Mouse (Mus musculus) kidney, adult 2 months (tissue): Measurements from ENCODE around the gene Gabrr3. TPM values are rescaled to one million over a fixed set of nuclear protein-coding genes. Genes with fewer than 3 reads are reported as not detected.
"Not testable (repeated sequence)": the region's sequence is repeated elsewhere in the genome, so short reads cannot be mapped to it uniquely, and the experiment has no call there.

Experiments used
- DNase-seq: peaks from one replicate; pipeline ENCODE4 v3.0.0; 2021
- H3K27ac ChIP-seq: fragments of 200-500 bp; 2 replicates; pipeline ENCODE4 v1.5.1; 2012; ENCODE audit warnings: low read depth, low read length, control low read depth, inconsistent platforms; ENCODE audit not compliant: insufficient read depth
- H3K27me3 ChIP-seq: fragments of 200-500 bp; replicated peaks from 2 replicates; pipeline ENCODE4 v1.6.1; 2012; ENCODE audit warnings: mild to moderate bottlenecking, moderate library complexity, low read length, inconsistent platforms; ENCODE audit not compliant: control insufficient read depth, insufficient read depth
- H3K36me3 ChIP-seq: fragments of 200-500 bp; 2 replicates; pipeline ENCODE4 v1.6.1; 2012; ENCODE audit warnings: mild to moderate bottlenecking, moderate library complexity, low read length, inconsistent platforms; ENCODE audit not compliant: control insufficient read depth, insufficient read depth
- H3K4me1 ChIP-seq: fragments of 200-500 bp; 2 replicates; pipeline ENCODE4 v1.6.1; 2011; ENCODE audit warnings: low read length; ENCODE audit not compliant: control insufficient read depth, insufficient read depth
- H3K4me3 ChIP-seq: fragments of 200-500 bp; 2 replicates; pipeline ENCODE4 v1.5.1; 2011; ENCODE audit warnings: mild to moderate bottlenecking, low read depth, low read length, control low read depth; ENCODE audit not compliant: insufficient read depth
- CTCF ChIP-seq: fragments of 200-500 bp; conservative IDR thresholded peaks from 2 replicates; pipeline ENCODE4 v1.5.1; 2011; ENCODE audit warnings: low read depth, mild to moderate bottlenecking, control low read depth, low read length, moderate library complexity, mixed read lengths; ENCODE audit not compliant: insufficient read depth, insufficient read length
- POLR2A ChIP-seq: fragments of 200-500 bp; IDR thresholded peaks from one replicate; pipeline ENCODE4 v1.6.1; 2011; ENCODE audit warnings: low read depth, low read length, control low read depth
- WGBS: fragments of 180-500 bp; shearing (Covaris S2); methylation state at CpG from one replicate; pipeline ENCODE4 v1.1.7; 2018; 5-methylcytosine and 5-hydroxymethylcytosine counted together
- polyA plus RNA-seq: library from polyadenylated mRNA; depleted of rRNA; stranded (reverse); fragments of >200 nt; gene quantifications from 2 replicates; pipeline ENCODE4 v1.2.3, GENCODE M21; 2012

Gabrr3 gene
- polyA plus RNA-seq, 1 experiment, result not detected

GRCm38 (mm10) chr16:59444880-59445559, 37.9 kb downstream of the Gabrr3 start:
- no peaks in the 10 kb centered on the region for H3K4me1 ChIP-seq
- TF ChIP-seq POLR2A (no peak), CTCF (no peak)
- no peaks in the 10 kb centered on the region for H3K36me3 ChIP-seq
- H3K27me3 ChIP-seq, result no peaks in the 10 kb centered on the region
- DNase-seq, result peak; percentile 51
- WGBS, result 34% methylated on average over 7 of the region's 7 CpGs
- H3K4me3 ChIP-seq, result no peak overlapping the region
- H3K27ac ChIP-seq, result no peak overlapping the region

- TF ChIP-seq CTCF (no peak), POLR2A (no peak)
- H3K27ac ChIP-seq, result no peak overlapping the region
- 82% methylated on average over 1 of the region's 1 CpGs for WGBS
Observed at GRCm38 (mm10) chr16:59448181-59448580, 41.0 kb downstream of the Gabrr3 start.

GRCm38 (mm10) chr16:59449092-59449491, 42.0 kb downstream of the Gabrr3 start:
- H3K27me3 ChIP-seq, result no peaks in the 10 kb centered on the region
- no peaks in the 10 kb centered on the region for H3K4me1 ChIP-seq
- no peak overlapping the region for H3K27ac ChIP-seq
- H3K4me3 ChIP-seq, result no peak overlapping the region
- DNase-seq, result no peak
- no peaks in the 10 kb centered on the region for H3K36me3 ChIP-seq
- TF ChIP-seq POLR2A (no peak), CTCF (no peak)

More at GRCm38 (mm10) chr16:59448181-59448580, 41.0 kb downstream of the Gabrr3 start:
- H3K4me3 ChIP-seq, result no peak overlapping the region
- DNase-seq, result no peak
- no peaks in the 10 kb centered on the region for H3K4me1 ChIP-seq
- no peaks in the 10 kb centered on the region for H3K27me3 ChIP-seq
- H3K36me3 ChIP-seq, result no peaks in the 10 kb centered on the region

- DNase-seq, result no peak
- Histone ChIP-seq H3K36me3 (no peaks in the 10 kb centered on the region), H3K27me3 (no peaks in the 10 kb centered on the region), H3K27ac (no peak overlapping the region), H3K4me1 (no peaks in the 10 kb centered on the region), H3K4me3 (no peak overlapping the region)
- WGBS, result 46% methylated on average over 5 of the region's 5 CpGs
- no peak for TF ChIP-seq POLR2A
- no peak for TF ChIP-seq CTCF
Observed at GRCm38 (mm10) chr16:59451813-59452212, 44.7 kb downstream of the Gabrr3 start.

- not testable (repeated sequence) for H3K4me1 ChIP-seq, DNase-seq, H3K4me3 ChIP-seq, H3K27ac ChIP-seq, H3K27me3 ChIP-seq, H3K36me3 ChIP-seq
- 80% methylated on average over 5 of the region's 5 CpGs for WGBS
Observed at GRCm38 (mm10) chr16:59459259-59459861, 52.2 kb downstream of the Gabrr3 start.

GRCm38 (mm10) chr16:59463567-59463966, 56.4 kb downstream of the Gabrr3 start:
- WGBS, result 54% methylated on average over 4 of the region's 4 CpGs
- H3K27me3 ChIP-seq, result no peaks in the 10 kb centered on the region
- H3K36me3 ChIP-seq, result no peaks in the 10 kb centered on the region
- no peak for TF ChIP-seq POLR2A
- no peak overlapping the region for H3K4me3 ChIP-seq
- no peak for DNase-seq
- H3K4me1 ChIP-seq, result no peaks in the 10 kb centered on the region
- H3K27ac ChIP-seq, result no peak overlapping the region

GRCm38 (mm10) chr16:59463973-59464372, 56.8 kb downstream of the Gabrr3 start:
- Histone ChIP-seq H3K4me3 (no peak overlapping the region), H3K36me3 (no peaks in the 10 kb centered on the region), H3K27me3 (no peaks in the 10 kb centered on the region), H3K27ac (no peak overlapping the region), H3K4me1 (no peaks in the 10 kb centered on the region)
- no peak for DNase-seq
- TF ChIP-seq CTCF (no peak), POLR2A (no peak)
- WGBS, result 92% methylated on average over 6 of the region's 6 CpGs

GRCm38 (mm10) chr16:59469846-59470245, 62.7 kb downstream of the Gabrr3 start:
- no peak overlapping the region for H3K4me3 ChIP-seq
- no peak for TF ChIP-seq CTCF
- H3K27ac ChIP-seq, result no peak overlapping the region
- no peak for DNase-seq
- H3K36me3 ChIP-seq, result no peaks in the 10 kb centered on the region
- no peaks in the 10 kb centered on the region for H3K27me3 ChIP-seq
- WGBS, result 93% methylated on average over 1 of the region's 1 CpGs
- H3K4me1 ChIP-seq, result peaks cover 4% of the 10 kb centered on the region; the same call in 1 of the 2 replicates
